Mouse (Mus musculus) intestine, postnatal 0 days (tissue): ENCODE measurements around the gene Cdk2ap1. TPM values are rescaled to one million over a fixed set of nuclear protein-coding genes. Genes with fewer than 3 reads are reported as not detected.

ENCODE experiments used
- ATAC-seq: fragments of 200-750 bp; cut with Nextera tagmentation; 2 replicates; pipeline ENCODE4 v1.8.0; 2017; ENCODE audit warnings: mild to moderate bottlenecking, moderate TSS enrichment, moderate library complexity
- H3K27ac ChIP-seq: fragments of 300-500 bp; sonication (generic); 2 replicates; pipeline ENCODE4 v1.5.1; 2014; ENCODE audit warnings: mild to moderate bottlenecking, low read depth, low read length, moderate library complexity
- H3K27me3 ChIP-seq: fragments of 300-500 bp; sonication (generic); replicated peaks from 2 replicates; pipeline ENCODE4 v1.6.1; 2014; ENCODE audit warnings: low read length, mixed read lengths; ENCODE audit not compliant: control insufficient read depth, insufficient read depth
- H3K36me3 ChIP-seq: fragments of 300-500 bp; sonication (generic); 2 replicates; pipeline ENCODE4 v1.6.1; 2014; ENCODE audit warnings: mild to moderate bottlenecking, moderate library complexity; ENCODE audit not compliant: control insufficient read depth, insufficient read depth
- H3K4me1 ChIP-seq: fragments of 300-500 bp; sonication (generic); replicated peaks from 2 replicates; pipeline ENCODE4 v1.6.1; 2014; ENCODE audit warnings: antibody characterized with exemption, low read length, mixed read lengths; ENCODE audit not compliant: control insufficient read depth, insufficient read depth
- H3K4me2 ChIP-seq: fragments of 300-500 bp; sonication (generic); replicated peaks from 2 replicates; pipeline ENCODE4 v1.6.1; 2014; ENCODE audit warnings: low read depth, mild to moderate bottlenecking, moderate library complexity
- H3K4me3 ChIP-seq: fragments of 300-500 bp; sonication (generic); 2 replicates; pipeline ENCODE4 v1.5.1; 2014; ENCODE audit warnings: low read depth, low read length
- H3K9ac ChIP-seq: fragments of 300-500 bp; sonication (generic); 2 replicates; pipeline ENCODE4 v1.6.1; 2014; ENCODE audit warnings: mild to moderate bottlenecking, low read depth, low read length
- H3K9me3 ChIP-seq: fragments of 300-500 bp; sonication (generic); 2 replicates; pipeline ENCODE4 v1.6.1; 2016; ENCODE audit warnings: mixed run types; ENCODE audit not compliant: control insufficient read depth
- CTCF ChIP-seq: sonication (generic); IDR thresholded peaks from 2 replicates; pipeline ENCODE4 v1.5.1; 2016; ENCODE audit warnings: low read depth, mild to moderate bottlenecking, control low read depth, antibody characterized with exemption, moderate library complexity
- WGBS: fragments of 180-500 bp; shearing (Covaris S2); extraction: QIAGEN DNeasy Blood & Tissue Kit; methylation state at CpG from one replicate; pipeline ENCODE4 v1.1.7; 2014; 5-methylcytosine and 5-hydroxymethylcytosine counted together
- polyA plus RNA-seq: library from polyadenylated mRNA; unstranded; fragments of >200 nt; fragmentation: Nextera tagmentation; extraction: Ambion mirVana; gene quantifications from 2 replicates; pipeline ENCODE4 v1.2.1, GENCODE M21; 2015

Cdk2ap1 gene
- polyA plus RNA-seq, 1 experiment from 2014 or later: 53.6 TPM

- Histone ChIP-seq H3K4me3 (peak overlapping the region; percentile 96), H3K4me2 (peak overlapping the region; percentile 93), H3K4me1 (peaks cover 8% of the 10 kb centered on the region; the same call in 1 of the 2 replicates), H3K36me3 (peaks cover 15% of the 10 kb centered on the region; the same call in 1 of the 2 replicates), H3K27ac (peak overlapping the region; percentile 95), H3K9me3 (no peaks in the 10 kb centered on the region), H3K9ac (peak overlapping the region; percentile 98), H3K27me3 (no peaks in the 10 kb centered on the region)
- ATAC-seq: no peak
- under 1% methylated on average over 32 of the region's 32 CpGs for WGBS
- TF ChIP-seq CTCF: no peak
These were observed 9.7 kb downstream of the Cdk2ap1 start for GRCm38 (mm10) chr5:124353011-124353725.

- H3K9ac ChIP-seq: peak overlapping the region; percentile 98
- no peaks in the 10 kb centered on the region for H3K27me3 ChIP-seq
- H3K4me3 ChIP-seq: peak overlapping the region; percentile 96
- peak; percentile 34 for TF ChIP-seq CTCF
- H3K36me3 ChIP-seq: peaks cover 18% of the 10 kb centered on the region; the same call in 1 of the 2 replicates
- H3K4me2 ChIP-seq: peak overlapping the region; percentile 93
- peak overlapping the region; percentile 95 for H3K27ac ChIP-seq
- H3K4me1 ChIP-seq: peaks cover 8% of the 10 kb centered on the region; the same call in 1 of the 2 replicates
- no peaks in the 10 kb centered on the region for H3K9me3 ChIP-seq
- peak; percentile 83 for ATAC-seq
- under 1% methylated on average over 29 of the region's 30 CpGs for WGBS
These were observed 10.6 kb downstream of the Cdk2ap1 start for GRCm38 (mm10) chr5:124352141-124352920.

GRCm38 (mm10) chr5:124351604-124352003 lies 11.3 kb downstream of the Cdk2ap1 start:
- 40% methylated on average over 3 of the region's 3 CpGs for WGBS
- peak overlapping the region; percentile 95 for H3K27ac ChIP-seq
- H3K4me1 ChIP-seq: peaks cover 8% of the 10 kb centered on the region; the same call in 1 of the 2 replicates
- H3K4me3 ChIP-seq: peak overlapping the region; percentile 96
- no peaks in the 10 kb centered on the region for H3K27me3 ChIP-seq
- no peak for TF ChIP-seq CTCF
- no peaks in the 10 kb centered on the region for H3K9me3 ChIP-seq
- H3K9ac ChIP-seq: peak overlapping the region; percentile 40; the same call in 1 of the 2 replicates
- peak overlapping the region; percentile 93 for H3K4me2 ChIP-seq
- peaks cover 23% of the 10 kb centered on the region; the same call in 1 of the 2 replicates for H3K36me3 ChIP-seq
- no peak for ATAC-seq

DNA sequence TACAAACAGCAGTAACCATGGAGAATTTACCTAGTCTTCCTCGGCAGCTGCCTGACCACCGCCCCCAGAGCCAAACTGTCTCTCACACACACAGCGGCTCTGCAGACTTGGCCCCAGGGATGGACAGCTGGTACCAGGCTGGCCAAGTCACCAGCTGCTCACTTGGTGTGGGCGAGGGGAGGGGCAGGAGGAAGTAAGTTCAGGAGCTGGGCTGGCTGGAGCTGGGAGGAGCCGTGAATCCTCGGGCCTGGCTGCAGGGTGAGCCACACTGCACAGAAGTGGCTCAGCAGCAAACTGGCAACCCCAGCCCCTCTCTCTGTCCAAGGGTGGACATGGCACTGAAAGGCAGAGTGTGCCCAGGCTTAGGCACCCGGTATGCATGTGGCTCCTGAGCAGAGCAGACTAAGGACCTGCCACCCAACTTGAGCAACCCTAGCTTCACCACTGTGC lies 11.7 kb downstream of the Cdk2ap1 start:
- Histone ChIP-seq H3K4me1 (peaks cover 8% of the 10 kb centered on the region; the same call in 1 of the 2 replicates), H3K9me3 (no peaks in the 10 kb centered on the region), H3K9ac (0 out of 2 replicates have a peak overlapping the region, but pooled peaks have one; percentile 40), H3K27ac (peak overlapping the region; percentile 95; the same call in 1 of the 2 replicates), H3K27me3 (no peaks in the 10 kb centered on the region), H3K4me3 (0 out of 2 replicates have a peak overlapping the region, but pooled peaks have one; percentile 96), H3K36me3 (peaks cover 25% of the 10 kb centered on the region; the same call in 1 of the 2 replicates), H3K4me2 (peak overlapping the region; percentile 93)
- WGBS: 19% methylated on average over 7 of the region's 7 CpGs
- peak; percentile 28 for ATAC-seq
- TF ChIP-seq CTCF: no peak

- Histone ChIP-seq H3K9ac (no peak overlapping the region), H3K4me1 (peaks cover 8% of the 10 kb centered on the region; the same call in 1 of the 2 replicates), H3K4me3 (no peak overlapping the region), H3K4me2 (no peak overlapping the region), H3K27me3 (no peaks in the 10 kb centered on the region), H3K9me3 (no peaks in the 10 kb centered on the region), H3K27ac (no peak overlapping the region), H3K36me3 (peaks cover 25% of the 10 kb centered on the region; the same call in 1 of the 2 replicates)
- WGBS: 88% methylated on average over 2 of the region's 2 CpGs
- TF ChIP-seq CTCF: no peak
- ATAC-seq: no peak
These were observed 12.5 kb downstream of the Cdk2ap1 start for GRCm38 (mm10) chr5:124350350-124350749.

DNA sequence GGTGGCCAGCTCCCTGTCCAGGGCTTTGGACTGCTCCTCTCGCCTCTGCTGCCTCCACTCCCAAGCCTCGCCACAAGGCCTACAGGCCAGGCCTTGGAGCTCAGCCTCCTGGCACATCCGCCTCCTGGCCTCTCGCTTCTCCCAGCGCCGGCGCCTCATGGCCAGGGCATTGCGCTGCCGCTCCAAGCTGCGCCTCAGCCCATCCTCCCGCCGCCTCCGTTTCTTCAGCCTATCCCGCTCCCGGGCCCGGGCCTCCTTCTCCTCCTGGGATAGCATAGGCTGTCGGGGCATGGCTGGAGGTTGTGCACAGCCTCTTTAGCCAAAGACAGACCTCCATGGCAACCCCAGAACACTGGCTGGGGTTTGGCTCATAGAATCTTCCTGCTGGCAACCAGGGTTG lies 13.7 kb downstream of the Cdk2ap1 start:
- ATAC-seq: no peak
- Histone ChIP-seq H3K9me3 (no peaks in the 10 kb centered on the region), H3K4me1 (peaks cover 8% of the 10 kb centered on the region; the same call in 1 of the 2 replicates), H3K4me2 (no peak overlapping the region), H3K4me3 (no peak overlapping the region), H3K27ac (no peak overlapping the region), H3K36me3 (peaks cover 31% of the 10 kb centered on the region), H3K9ac (no peak overlapping the region), H3K27me3 (no peaks in the 10 kb centered on the region)
- 89% methylated on average over 17 of the region's 17 CpGs for WGBS
- no peak for TF ChIP-seq CTCF
